Mouse (Mus musculus) CH12.LX (cell line): ENCODE measurements around the gene Zfp94. TPM values are rescaled to one million over a fixed set of nuclear protein-coding genes. Genes with fewer than 3 reads are reported as not detected.
A peak's percentile ranks its signal among the peaks of the same experiment; 100 is the strongest.

Experiments used
- DNase-seq: peaks from one replicate; pipeline ENCODE4 v3.0.0-alpha.2; 2013; ENCODE audit errors: extremely low read depth
- H3K27ac ChIP-seq: 2 replicates; pipeline ENCODE4 v1.5.1; 2012; ENCODE audit warnings: low read depth, mild to moderate bottlenecking, control low read depth, moderate library complexity; ENCODE audit not compliant: insufficient read depth
- H3K27me3 ChIP-seq: replicated peaks from 2 replicates; pipeline ENCODE3; 2012; ENCODE audit warnings: inconsistent platforms
- H3K36me3 ChIP-seq, 2 experiments: replicated peaks in 1 of 2; 2 replicates each; pipeline versions ENCODE3 to v1.6.1; 2012; ENCODE audit warnings: inconsistent platforms in 1 of 2, low read length in 1 of 2, mild to moderate bottlenecking in 1 of 2, mixed read lengths in 1 of 2, moderate library complexity in 1 of 2; ENCODE audit not compliant: control insufficient read depth in 1 of 2, insufficient read depth in 1 of 2
- H3K4me1 ChIP-seq, 2 experiments: 2 replicates each; pipeline ENCODE4 v1.6.1; 2012; ENCODE audit warnings: inconsistent platforms in 1 of 2, moderate library complexity in 1 of 2; ENCODE audit not compliant: insufficient read depth in 2 of 2, control insufficient read depth in 1 of 2
- H3K4me2 ChIP-seq: 2 replicates; pipeline ENCODE4 v1.6.1; 2012; ENCODE audit warnings: low read depth, mild to moderate bottlenecking, control low read depth; ENCODE audit not compliant: poor library complexity, insufficient read depth, severe bottlenecking
- H3K4me3 ChIP-seq, 3 experiments: fragments of 150-350 bp in 1 of 3; sonication (generic) in 1 of 3; replicated peaks in 1 of 3; 2 replicates each; pipeline versions ENCODE3 to v1.5.1; 2011 to 2012; ENCODE audit warnings: low read depth in 2 of 3, low read length in 2 of 3, mild to moderate bottlenecking in 2 of 3, moderate library complexity in 2 of 3, control low read depth in 1 of 3, improper control_type of control experiment in 1 of 3, inconsistent platforms in 1 of 3, mixed read lengths in 1 of 3; ENCODE audit not compliant: poor library complexity in 1 of 3
- H3K79me2 ChIP-seq: replicated peaks from 2 replicates; pipeline ENCODE4 v1.6.1; 2012; ENCODE audit warnings: mild to moderate bottlenecking, moderate library complexity; ENCODE audit not compliant: control insufficient read depth, poor library complexity, insufficient read depth, severe bottlenecking; ENCODE audit errors: extremely low read depth
- H3K9ac ChIP-seq: 2 replicates; pipeline ENCODE4 v1.6.1; 2012; ENCODE audit warnings: low read depth, mild to moderate bottlenecking, control low read depth, moderate library complexity; ENCODE audit not compliant: insufficient read depth
- H3K9me3 ChIP-seq: replicated peaks from 2 replicates; pipeline ENCODE3; 2012; ENCODE audit warnings: low read length, inconsistent platforms, mixed read lengths
- BHLHE40 ChIP-seq: IDR thresholded peaks from 2 replicates; pipeline ENCODE4 v1.6.1; 2011; ENCODE audit warnings: mild to moderate bottlenecking, low read depth, low read length, improper control_type of control experiment
- CTCF ChIP-seq, 2 experiments: IDR thresholded peaks in 1 of 2; conservative IDR thresholded peaks in 1 of 2; 2 replicates each; pipeline ENCODE4 v1.5.1; 2011 to 2012; ENCODE audit warnings: low read depth in 2 of 2, low read length in 2 of 2, improper control_type of control experiment in 1 of 2, inconsistent platforms in 1 of 2, mild to moderate bottlenecking in 1 of 2, moderate library complexity in 1 of 2
- EP300 ChIP-seq: IDR thresholded peaks from 2 replicates; pipeline ENCODE4 v1.6.1; 2011; ENCODE audit warnings: low read length, improper control_type of control experiment
- IRF4 ChIP-seq: IDR thresholded peaks from 2 replicates; pipeline ENCODE4 v1.6.1; 2014; ENCODE audit warnings: low read depth, mild to moderate bottlenecking, inconsistent platforms, low read length, improper control_type of control experiment
- MAX ChIP-seq: IDR thresholded peaks from 2 replicates; pipeline ENCODE4 v1.6.1; 2011; ENCODE audit warnings: low read length, improper control_type of control experiment
- NELFE ChIP-seq: IDR thresholded peaks from 2 replicates; pipeline ENCODE4 v1.6.1; 2011; ENCODE audit warnings: low read depth, low read length, improper control_type of control experiment
- NRF1 ChIP-seq: IDR thresholded peaks from 2 replicates; pipeline ENCODE4 v1.6.1; 2014; ENCODE audit warnings: low read depth, mild to moderate bottlenecking, inconsistent platforms, low read length, improper control_type of control experiment, moderate library complexity
- POLR2A ChIP-seq: IDR thresholded peaks from 2 replicates; pipeline ENCODE4 v1.6.1; 2011; ENCODE audit warnings: low read depth, mild to moderate bottlenecking, improper control_type of control experiment, low read length
- POLR2AphosphoS2 ChIP-seq: IDR thresholded peaks from 2 replicates; pipeline ENCODE4 v1.6.1; 2011; ENCODE audit warnings: low read depth, low read length, improper control_type of control experiment
- RAD21 ChIP-seq: IDR thresholded peaks from 2 replicates; pipeline ENCODE4 v1.6.1; 2011; ENCODE audit warnings: low read depth, mild to moderate bottlenecking, low read length, improper control_type of control experiment, moderate library complexity
- SMC3 ChIP-seq: IDR thresholded peaks from 2 replicates; pipeline ENCODE4 v1.6.1; 2011; ENCODE audit warnings: low read depth, low read length, improper control_type of control experiment
- TBP ChIP-seq: conservative IDR thresholded peaks from 2 replicates; pipeline ENCODE4 v1.6.1; 2011; ENCODE audit warnings: low read depth, low read length, improper control_type of control experiment
- USF1 ChIP-seq: IDR thresholded peaks from 2 replicates; pipeline ENCODE4 v1.6.1; 2014; ENCODE audit warnings: low read depth, mild to moderate bottlenecking, inconsistent platforms, low read length, improper control_type of control experiment
- ZMIZ1 ChIP-seq: IDR thresholded peaks from 2 replicates; pipeline ENCODE4 v1.6.1; 2012; ENCODE audit warnings: low read depth, mild to moderate bottlenecking, inconsistent platforms, low read length, improper control_type of control experiment
- dilution Hi-C: fragments of 300-500 bp; cut with MboI; formaldehyde crosslinking; loops from 2 replicates; pipeline ENCODE4 v1.14.3; 2020; ENCODE audit warnings: low sequenced_read_pairs; ENCODE audit not compliant: extremely low pct_unique_long_range_greater_than_20kb, extremely low pct_ligation_motif_present
- in situ Hi-C: fragments of 300-500 bp; cut with MboI; formaldehyde crosslinking; loops from 3 replicates; pipeline ENCODE4 v1.14.3; 2019; ENCODE audit warnings: low sequenced_read_pairs, low pct_ligation_motif_present, low pct_unique_long_range_greater_than_20kb, mixed read lengths
- polyA plus RNA-seq: library from polyadenylated mRNA; unstranded; fragments of >175 nt; gene quantifications from 2 replicates; pipeline ENCODE4 v1.2.1, GENCODE M21; 2012; ENCODE audit warnings: low read depth; ENCODE audit not compliant: insufficient read length
- total RNA-seq, 2 experiments: library from RNA; depleted of rRNA; stranded (reverse); fragments of 300-350 nt in 1 of 2; fragments of >200 nt in 1 of 2; gene quantifications; 2 replicates each; pipeline ENCODE4 v1.2.3; 2012 to 2014

Gene Zfp94
- total and polyA plus RNA-seq, 3 experiments: 3.3 to 6.0 (median 4.5) TPM

DNA sequence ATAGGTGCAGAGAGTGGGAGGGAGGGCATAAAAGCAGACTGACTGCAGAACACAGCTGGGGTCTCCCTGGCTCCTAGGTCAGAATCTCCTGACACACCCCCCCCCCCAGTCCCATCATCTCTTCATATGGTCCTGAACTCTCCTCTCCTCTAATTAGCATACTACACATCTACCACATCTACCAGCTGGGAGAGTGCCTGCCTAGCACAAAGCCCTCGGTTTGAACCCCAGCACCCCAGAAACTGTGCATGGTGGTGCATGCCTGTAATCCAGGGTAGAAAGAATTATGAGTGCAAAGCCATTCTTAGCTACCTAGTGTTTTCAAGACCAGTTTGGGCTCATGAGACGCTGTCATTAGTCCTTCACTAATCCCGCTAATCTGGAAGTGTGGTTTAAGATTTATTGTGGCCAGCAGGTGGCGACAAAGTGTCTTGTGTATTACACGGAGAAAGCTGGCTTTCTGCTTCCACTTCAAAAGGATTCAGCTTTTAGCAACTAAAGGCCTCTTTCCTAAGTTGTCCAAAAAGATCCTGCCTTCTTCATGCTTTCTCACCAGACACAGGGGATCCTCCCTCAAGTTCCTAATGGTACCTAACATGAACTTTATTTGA is 19.3 kb upstream of the Zfp94 start:
- Histone ChIP-seq H3K4me1 (no peaks in the 10 kb centered on the region), H3K27ac (no peak overlapping the region), H3K36me3 (no peaks in the 10 kb centered on the region), H3K79me2 (no peaks in the 10 kb centered on the region), H3K4me3 (no peak overlapping the region), H3K9ac (no peak overlapping the region), H3K4me2 (no peak overlapping the region), H3K9me3 (peaks cover 6% of the 10 kb centered on the region), H3K27me3 (peaks cover 36% of the 10 kb centered on the region)
- DNase-seq: peak; percentile 76
- dilution Hi-C loops (no loop called here), in situ Hi-C loops (no loop called here)
- TF ChIP-seq NRF1 (no peak), ZMIZ1 (no peak), RAD21 (peak; percentile 79), POLR2AphosphoS2 (no peak), SMC3 (peak; percentile 76), CTCF (conservative IDR thresholded peaks at IDR 0.05 in 1 of 2, IDR thresholded peaks at IDR 0.05 in 1 of 2; ENCODE audit: low read depth in 2 of 2, low read length in 2 of 2) (peak; percentile 71 to 88)

DNA sequence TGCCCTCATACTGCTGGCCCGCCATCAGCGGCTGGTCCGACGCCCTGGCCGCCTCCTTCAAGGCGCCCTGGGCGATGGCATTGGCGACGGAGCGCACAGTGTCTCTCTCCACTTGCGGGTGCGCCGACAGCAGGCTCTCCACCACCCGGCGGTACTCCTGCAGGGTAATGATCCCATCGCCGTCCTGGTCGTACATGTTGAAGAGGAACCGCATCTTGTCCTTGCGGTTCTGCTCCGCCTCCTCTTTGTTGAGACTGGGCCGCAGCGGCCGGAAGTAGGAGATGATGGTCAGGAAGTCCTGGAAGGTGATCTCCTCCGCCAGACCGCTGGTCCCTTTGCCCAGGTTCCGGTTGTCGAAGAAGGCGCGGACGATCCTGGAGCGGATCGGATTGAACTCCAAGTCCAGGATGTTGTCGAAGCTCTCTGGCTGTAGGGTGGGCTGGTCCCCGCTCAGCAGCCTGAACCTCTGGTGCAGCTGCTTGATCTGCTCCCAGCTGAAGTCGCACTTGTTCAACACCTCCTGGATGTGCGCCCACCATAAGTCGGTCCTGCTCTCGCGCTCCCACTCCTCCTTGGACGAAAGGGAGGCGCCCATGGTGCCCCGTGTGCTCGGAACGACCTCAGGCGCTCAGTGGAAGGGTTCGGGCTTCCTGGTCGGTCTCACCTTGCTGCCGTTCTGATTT is 17.0 kb upstream of the Zfp94 start, which contains the start of gene Tescl:
Tescl (minus strand) TSS at position 633 of the 683 bp plus-strand sequence.
- TF ChIP-seq MAX (no peak), NELFE (no peak), BHLHE40 (no peak), POLR2A (no peak), TBP (no peak), IRF4 (no peak), CTCF (conservative IDR thresholded peaks at IDR 0.05 in 1 of 2, IDR thresholded peaks at IDR 0.05 in 1 of 2; ENCODE audit: low read depth in 2 of 2, low read length in 2 of 2) (no peak), USF1 (no peak), EP300 (no peak)
- no peaks in the 10 kb centered on the region for H3K4me1 ChIP-seq
- no peak within 1 kb of the TSS for H3K9ac ChIP-seq
- no peaks in the 10 kb centered on the region for H3K36me3 ChIP-seq
- DNase-seq: no peak
- dilution Hi-C loops (no loop called here), in situ Hi-C loops (no loop called here)
- peaks cover 5% of the 10 kb centered on the region for H3K9me3 ChIP-seq
- no peak within 1 kb of the TSS for H3K4me2 ChIP-seq
- H3K27me3 ChIP-seq: peaks cover 50% of the 10 kb centered on the region
- no peak within 1 kb of the TSS for H3K27ac ChIP-seq
- H3K4me3 ChIP-seq: no peak within 1 kb of the TSS
- no peaks in the 10 kb centered on the region for H3K79me2 ChIP-seq
